Mouse (Mus musculus) gastrocnemius, postnatal 25 days (tissue): ENCODE results near the gene Pard3b. TPM values are rescaled to one million over a fixed set of nuclear protein-coding genes. Genes with fewer than 3 reads are reported as not detected.
A peak's percentile ranks its signal among the peaks of the same experiment; 100 is the strongest.

Source experiments
- DNase-seq: peaks from one replicate; pipeline ENCODE4 v3.0.0; 2022
- total RNA-seq, 2 experiments: library from RNA; stranded (reverse); gene quantifications; 1 replicate in 1 of 2; 2 replicates in 1 of 2; pipeline ENCODE4 v1.2.3; 2021

Pard3b gene
- total RNA-seq, 2 experiments from 2014 or later = 5.6 to 7.0 TPM

GRCm38 (mm10) chr1:62388013-62388412, 749.4 kb downstream of the Pard3b start:
- DNase-seq = no peak

- no peak for DNase-seq
Measured at GRCm38 (mm10) chr1:62392863-62393262, 754.2 kb downstream of the Pard3b start.

GRCm38 (mm10) chr1:62394555-62394954, 755.9 kb downstream of the Pard3b start:
- DNase-seq = no peak

GRCm38 (mm10) chr1:62398261-62398660, 759.6 kb downstream of the Pard3b start:
- no peak for DNase-seq

- DNase-seq = no peak
Measured at GRCm38 (mm10) chr1:62398738-62399137, 760.1 kb downstream of the Pard3b start.

- DNase-seq = peak; percentile 16
Measured at GRCm38 (mm10) chr1:62405061-62405460, 766.4 kb downstream of the Pard3b start.

GRCm38 (mm10) chr1:62411368-62411767, 772.7 kb downstream of the Pard3b start:
- no peak for DNase-seq

GRCm38 (mm10) chr1:62412019-62412418, 773.4 kb downstream of the Pard3b start:
- no peak for DNase-seq

- no peak for DNase-seq
Measured at GRCm38 (mm10) chr1:62412988-62413387, 774.4 kb downstream of the Pard3b start.

GRCm38 (mm10) chr1:62414521-62414920, 775.9 kb downstream of the Pard3b start:
- no peak for DNase-seq

GRCm38 (mm10) chr1:62416627-62417374, 778.2 kb downstream of the Pard3b start:
- DNase-seq = no peak

- no peak for DNase-seq
Measured at GRCm38 (mm10) chr1:62422896-62423650, 784.4 kb downstream of the Pard3b start.

- no peak for DNase-seq
Measured at GRCm38 (mm10) chr1:62425369-62425768, 786.7 kb downstream of the Pard3b start.

- DNase-seq = no peak
Measured at GRCm38 (mm10) chr1:62428736-62429135, 790.1 kb downstream of the Pard3b start.

- DNase-seq = no peak
Measured at GRCm38 (mm10) chr1:62429333-62430182, 790.9 kb downstream of the Pard3b start.

- DNase-seq = no peak
Measured at GRCm38 (mm10) chr1:62431054-62431453, 792.4 kb downstream of the Pard3b start.

GRCm38 (mm10) chr1:62433891-62434290, 795.3 kb downstream of the Pard3b start:
- DNase-seq = no peak

- DNase-seq = no peak
Measured at GRCm38 (mm10) chr1:62435844-62436243, 797.2 kb downstream of the Pard3b start.

GRCm38 (mm10) chr1:62436304-62436703, 797.7 kb downstream of the Pard3b start:
- DNase-seq = no peak

GRCm38 (mm10) chr1:62437493-62437892, 798.9 kb downstream of the Pard3b start:
- DNase-seq = no peak

- DNase-seq = no peak
Measured at GRCm38 (mm10) chr1:62444406-62444805, 805.8 kb downstream of the Pard3b start.

GRCm38 (mm10) chr1:62446818-62447217, 808.2 kb downstream of the Pard3b start:
- no peak for DNase-seq
